Mouse (Mus musculus): ENCODE measurements around the gene Mcmbp. TPM values are rescaled to one million over a fixed set of nuclear protein-coding genes. Genes with fewer than 3 reads are reported as not detected.

Gene Mcmbp
- polyA plus RNA-seq, 1 experiment from 2014 or later, result 54.7 TPM

GRCm38 (mm10) chr7:128750296-128750695 is 10.0 kb upstream of the Mcmbp start:
- Histone ChIP-seq H3K27ac (ENCODE audit: low read depth, low read length) (no peak overlapping the region), H3K36me3 (ENCODE audit: control insufficient read depth, insufficient read depth, low read length) (peaks cover 34% of the 10 kb centered on the region), H3K4me1 (replicated peaks; ENCODE audit: control insufficient read depth, insufficient read depth, low read length) (peaks cover 33% of the 10 kb centered on the region), H3K4me2 (no peak overlapping the region), H3K4me3 (ENCODE audit: low read depth, low read length) (no peak overlapping the region), H3K9me3 (ENCODE audit: control insufficient read depth, low read length) (no peaks in the 10 kb centered on the region), H3K27me3 (replicated peaks; ENCODE audit: control insufficient read depth, insufficient read depth, low read length) (no peaks in the 10 kb centered on the region), H3K9ac (ENCODE audit: low read depth, low read length) (no peak overlapping the region)
- 91% methylated on average over 9 of the region's 9 CpGs for WGBS
- no peak for ATAC-seq (replicated peaks; ENCODE audit: low FRiP score)
- no peak for DNase-seq (ENCODE audit: low spot score)

DNA sequence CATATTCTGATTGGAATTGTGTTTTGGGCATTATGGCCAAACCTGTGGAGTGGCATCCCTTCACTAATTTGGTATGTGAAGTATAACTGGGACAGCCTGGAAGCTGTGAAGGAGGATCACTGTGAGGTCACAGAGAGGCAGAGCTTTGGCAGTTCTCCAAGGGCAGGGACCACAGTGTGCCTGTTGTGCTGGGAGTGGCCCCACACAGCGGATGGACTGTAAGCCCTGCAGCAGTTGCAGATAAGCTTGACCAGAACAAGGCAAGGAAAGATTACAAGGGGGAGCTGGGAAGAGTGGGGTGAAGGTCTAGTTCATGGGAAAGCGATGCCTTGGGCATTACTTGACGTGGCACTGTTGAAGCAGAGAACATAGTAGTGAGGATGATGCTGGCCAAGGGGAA is 8.5 kb upstream of the Mcmbp start:
- Histone ChIP-seq H3K9ac (ENCODE audit: low read depth, low read length) (no peak overlapping the region), H3K4me3 (ENCODE audit: low read depth, low read length) (0 out of 2 replicates have a peak overlapping the region, but pooled peaks have one; percentile 1)
- ATAC-seq (replicated peaks; ENCODE audit: low FRiP score), result peak; percentile 75

GRCm38 (mm10) chr7:128746151-128746550 is 5.9 kb upstream of the Mcmbp start:
- peak overlapping the region; percentile 80 for H3K4me2 ChIP-seq
- ATAC-seq (replicated peaks; ENCODE audit: low FRiP score), result no peak
- H3K4me1 ChIP-seq (replicated peaks; ENCODE audit: control insufficient read depth, insufficient read depth, low read length), result peaks cover 39% of the 10 kb centered on the region
- DNase-seq (ENCODE audit: low spot score), result no peak
- H3K27ac ChIP-seq (ENCODE audit: low read depth, low read length), result no peak overlapping the region
- peaks cover 9% of the 10 kb centered on the region for H3K36me3 ChIP-seq (ENCODE audit: control insufficient read depth, insufficient read depth, low read length)
- 83% methylated on average over 10 of the region's 10 CpGs for WGBS
- no peaks in the 10 kb centered on the region for H3K27me3 ChIP-seq (replicated peaks; ENCODE audit: control insufficient read depth, insufficient read depth, low read length)
- peak overlapping the region; percentile 94 for H3K9ac ChIP-seq (ENCODE audit: low read depth, low read length)
- H3K9me3 ChIP-seq (ENCODE audit: control insufficient read depth, low read length), result no peaks in the 10 kb centered on the region
- H3K4me3 ChIP-seq (ENCODE audit: low read depth, low read length), result peak overlapping the region; percentile 90

More for the DNA sequence above, 8.5 kb upstream of the Mcmbp start:
- no peaks in the 10 kb centered on the region for H3K27me3 ChIP-seq (replicated peaks; ENCODE audit: control insufficient read depth, insufficient read depth, low read length)
- H3K36me3 ChIP-seq (ENCODE audit: control insufficient read depth, insufficient read depth, low read length), result peaks cover 19% of the 10 kb centered on the region
- peak overlapping the region; percentile 51 for H3K27ac ChIP-seq (ENCODE audit: low read depth, low read length)
- H3K4me1 ChIP-seq (replicated peaks; ENCODE audit: control insufficient read depth, insufficient read depth, low read length), result peaks cover 39% of the 10 kb centered on the region
- no peaks in the 10 kb centered on the region for H3K9me3 ChIP-seq (ENCODE audit: control insufficient read depth, low read length)
- H3K4me2 ChIP-seq, result peak overlapping the region; percentile 28
- peak; percentile 55 for DNase-seq (ENCODE audit: low spot score)
- 25% methylated on average over 3 of the region's 3 CpGs for WGBS

- Histone ChIP-seq H3K4me1 (replicated peaks; ENCODE audit: control insufficient read depth, insufficient read depth, low read length) (peaks cover 41% of the 10 kb centered on the region), H3K9me3 (ENCODE audit: control insufficient read depth, low read length) (no peaks in the 10 kb centered on the region), H3K9ac (ENCODE audit: low read depth, low read length) (peak within 1 kb of the TSS; percentile 94), H3K4me3 (ENCODE audit: low read depth, low read length) (peak within 1 kb of the TSS; percentile 90), H3K27me3 (replicated peaks; ENCODE audit: control insufficient read depth, insufficient read depth, low read length) (no peaks in the 10 kb centered on the region), H3K4me2 (peak within 1 kb of the TSS; percentile 80), H3K27ac (ENCODE audit: low read depth, low read length) (peak within 1 kb of the TSS; percentile 87), H3K36me3 (ENCODE audit: control insufficient read depth, insufficient read depth, low read length) (peaks cover under 1% of the 10 kb centered on the region; the same call in 1 of the 2 replicates)
- under 1% methylated on average over 55 of the region's 55 CpGs for WGBS
- ATAC-seq (replicated peaks; ENCODE audit: low FRiP score) (peak; percentile 82), DNase-seq (ENCODE audit: low spot score) (peak; percentile 92)
Measured at GRCm38 (mm10) chr7:128744684-128745485, 4.6 kb upstream of the Mcmbp start, which contains the start of gene Sec23ip. TSS of gene Sec23ip (plus strand) at chr7:128744943.

GRCm38 (mm10) chr7:128743898-128744297 is 3.6 kb upstream of the Mcmbp start:
- H3K9me3 ChIP-seq (ENCODE audit: control insufficient read depth, low read length), result no peaks in the 10 kb centered on the region
- no peak overlapping the region for H3K9ac ChIP-seq (ENCODE audit: low read depth, low read length)
- WGBS, result 45% methylated on average over 2 of the region's 2 CpGs
- peak overlapping the region; percentile 80 for H3K4me2 ChIP-seq
- H3K4me3 ChIP-seq (ENCODE audit: low read depth, low read length), result peak overlapping the region; percentile 90; the same call in 1 of the 2 replicates
- ATAC-seq (replicated peaks; ENCODE audit: low FRiP score) (no peak), DNase-seq (ENCODE audit: low spot score) (no peak)
- H3K4me1 ChIP-seq (replicated peaks; ENCODE audit: control insufficient read depth, insufficient read depth, low read length), result peaks cover 40% of the 10 kb centered on the region
- no peaks in the 10 kb centered on the region; the same call in 1 of the 2 replicates for H3K36me3 ChIP-seq (ENCODE audit: control insufficient read depth, insufficient read depth, low read length)
- H3K27ac ChIP-seq (ENCODE audit: low read depth, low read length), result no peak overlapping the region
- no peaks in the 10 kb centered on the region for H3K27me3 ChIP-seq (replicated peaks; ENCODE audit: control insufficient read depth, insufficient read depth, low read length)

GRCm38 (mm10) chr7:128739462-128740277 is 625 bp downstream of the Mcmbp start:
- H3K27ac ChIP-seq (ENCODE audit: low read depth, low read length), result peak overlapping the region; percentile 69
- H3K9me3 ChIP-seq (ENCODE audit: control insufficient read depth, low read length), result no peaks in the 10 kb centered on the region
- H3K36me3 ChIP-seq (ENCODE audit: control insufficient read depth, insufficient read depth, low read length), result peaks cover 4% of the 10 kb centered on the region; the same call in 1 of the 2 replicates
- H3K4me2 ChIP-seq, result peak overlapping the region; percentile 86
- peak overlapping the region; percentile 95 for H3K9ac ChIP-seq (ENCODE audit: low read depth, low read length)
- no peaks in the 10 kb centered on the region for H3K27me3 ChIP-seq (replicated peaks; ENCODE audit: control insufficient read depth, insufficient read depth, low read length)
- ATAC-seq (replicated peaks; ENCODE audit: low FRiP score), result peak; percentile 56
- no peak for DNase-seq (ENCODE audit: low spot score)
- WGBS, result under 1% methylated on average over 78 of the region's 80 CpGs
- H3K4me3 ChIP-seq (ENCODE audit: low read depth, low read length), result peak overlapping the region; percentile 92
- H3K4me1 ChIP-seq (replicated peaks; ENCODE audit: control insufficient read depth, insufficient read depth, low read length), result peaks cover 25% of the 10 kb centered on the region

DNA sequence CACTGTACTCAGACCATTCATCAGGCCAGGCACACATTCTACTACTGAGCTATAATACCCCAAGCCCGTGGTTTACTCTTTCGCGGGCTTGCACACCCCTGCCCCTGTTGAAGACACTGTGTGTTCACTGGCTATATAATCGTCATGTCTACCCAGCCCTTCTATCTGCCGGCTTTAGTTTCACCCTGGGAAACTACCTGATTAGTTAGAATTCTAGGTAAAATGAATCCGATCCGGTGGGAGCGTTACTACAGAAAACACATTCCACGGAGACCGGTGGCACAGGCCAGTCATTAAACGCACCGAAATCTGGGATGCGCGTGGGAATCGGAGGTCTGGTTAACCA is 1.2 kb downstream of the Mcmbp start:
- Histone ChIP-seq H3K4me2 (peak overlapping the region; percentile 86), H3K4me3 (ENCODE audit: low read depth, low read length) (peak overlapping the region; percentile 92), H3K27ac (ENCODE audit: low read depth, low read length) (no peak overlapping the region), H3K27me3 (replicated peaks; ENCODE audit: control insufficient read depth, insufficient read depth, low read length) (no peaks in the 10 kb centered on the region), H3K9me3 (ENCODE audit: control insufficient read depth, low read length) (no peaks in the 10 kb centered on the region), H3K4me1 (replicated peaks; ENCODE audit: control insufficient read depth, insufficient read depth, low read length) (peaks cover 21% of the 10 kb centered on the region), H3K9ac (ENCODE audit: low read depth, low read length) (peak overlapping the region; percentile 95), H3K36me3 (ENCODE audit: control insufficient read depth, insufficient read depth, low read length) (peaks cover 6% of the 10 kb centered on the region; the same call in 1 of the 2 replicates)
- WGBS, result 2% methylated on average over 15 of the region's 15 CpGs
- no peak for DNase-seq (ENCODE audit: low spot score)
- ATAC-seq (replicated peaks; ENCODE audit: low FRiP score), result no peak

GRCm38 (mm10) chr7:128738041-128738440 is 2.3 kb downstream of the Mcmbp start:
- peak overlapping the region; percentile 86 for H3K4me2 ChIP-seq
- ATAC-seq (replicated peaks; ENCODE audit: low FRiP score), result no peak
- peaks cover 6% of the 10 kb centered on the region; the same call in 1 of the 2 replicates for H3K36me3 ChIP-seq (ENCODE audit: control insufficient read depth, insufficient read depth, low read length)
- H3K9ac ChIP-seq (ENCODE audit: low read depth, low read length), result no peak overlapping the region; the same call in 1 of the 2 replicates
- H3K4me3 ChIP-seq (ENCODE audit: low read depth, low read length), result peak overlapping the region; percentile 92
- WGBS, result 48% methylated on average over 5 of the region's 5 CpGs
- no peak overlapping the region for H3K27ac ChIP-seq (ENCODE audit: low read depth, low read length)
- no peak for DNase-seq (ENCODE audit: low spot score)
- peaks cover 19% of the 10 kb centered on the region for H3K4me1 ChIP-seq (replicated peaks; ENCODE audit: control insufficient read depth, insufficient read depth, low read length)
- H3K27me3 ChIP-seq (replicated peaks; ENCODE audit: control insufficient read depth, insufficient read depth, low read length), result no peaks in the 10 kb centered on the region
- no peaks in the 10 kb centered on the region for H3K9me3 ChIP-seq (ENCODE audit: control insufficient read depth, low read length)
